Mouse (Mus musculus) kidney, embryonic 16.5 days (tissue): ENCODE measurements around the gene Tbl3. TPM values are rescaled to one million over a fixed set of nuclear protein-coding genes. Genes with fewer than 3 reads are reported as not detected.

Experiments
- ATAC-seq: fragments of 200-750 bp; cut with Nextera tagmentation; 2 replicates; pipeline ENCODE4 v1.8.0; 2017; ENCODE audit warnings: moderate TSS enrichment; ENCODE audit not compliant: low FRiP score, low TSS enrichment
- H3K27ac ChIP-seq: fragments of 300-500 bp; sonication (generic); 2 replicates; pipeline ENCODE4 v1.5.1; 2014; ENCODE audit warnings: low read length
- H3K27me3 ChIP-seq: fragments of 300-500 bp; sonication (generic); 2 replicates; pipeline ENCODE4 v1.6.1; 2014; ENCODE audit warnings: low read length, control low read depth, mixed read lengths; ENCODE audit not compliant: insufficient read depth
- H3K36me3 ChIP-seq: fragments of 300-500 bp; sonication (generic); 2 replicates; pipeline ENCODE4 v1.6.1; 2014; ENCODE audit warnings: low read length, control low read depth, mixed read lengths; ENCODE audit not compliant: insufficient read depth
- H3K4me1 ChIP-seq: fragments of 300-500 bp; sonication (generic); 2 replicates; pipeline ENCODE4 v1.6.1; 2014; ENCODE audit warnings: low read length, control low read depth, mixed read lengths; ENCODE audit not compliant: insufficient read depth
- H3K4me2 ChIP-seq: fragments of 300-500 bp; sonication (generic); replicated peaks from 2 replicates; pipeline ENCODE4 v1.6.1; 2014; ENCODE audit warnings: low read depth, low read length
- H3K4me3 ChIP-seq: fragments of 300-500 bp; sonication (generic); 2 replicates; pipeline ENCODE4 v1.5.1; 2014; ENCODE audit warnings: mild to moderate bottlenecking, low read length
- H3K9ac ChIP-seq: fragments of 300-500 bp; sonication (generic); replicated peaks from 2 replicates; pipeline ENCODE4 v1.6.1; 2014; ENCODE audit warnings: low read length
- H3K9me3 ChIP-seq: fragments of 300-500 bp; sonication (generic); 2 replicates; pipeline ENCODE4 v1.6.1; 2016; ENCODE audit warnings: low read length, control low read depth
- WGBS: fragments of 180-500 bp; shearing (Covaris S2); extraction: QIAGEN DNeasy Blood & Tissue Kit; methylation state at CpG from one replicate; pipeline ENCODE4 v1.1.7; 2014; 5-methylcytosine and 5-hydroxymethylcytosine counted together
- polyA plus RNA-seq: library from polyadenylated mRNA; unstranded; fragments of >200 nt; fragmentation: Nextera tagmentation; extraction: Ambion mirVana; gene quantifications from 2 replicates; pipeline ENCODE4 v1.2.1, GENCODE M21; 2015

Tbl3 gene
- 92.1 and 107 TPM in 2 replicates for polyA plus RNA-seq

- ATAC-seq = peak; percentile 89
- 3% methylated on average over 32 of the region's 32 CpGs for WGBS
These were observed at the start of gene Tbl3 for GRCm38 (mm10) chr17:24706982-24707800. Gene Tbl3 (minus strand): TSS chr17:24707660.

DNA sequence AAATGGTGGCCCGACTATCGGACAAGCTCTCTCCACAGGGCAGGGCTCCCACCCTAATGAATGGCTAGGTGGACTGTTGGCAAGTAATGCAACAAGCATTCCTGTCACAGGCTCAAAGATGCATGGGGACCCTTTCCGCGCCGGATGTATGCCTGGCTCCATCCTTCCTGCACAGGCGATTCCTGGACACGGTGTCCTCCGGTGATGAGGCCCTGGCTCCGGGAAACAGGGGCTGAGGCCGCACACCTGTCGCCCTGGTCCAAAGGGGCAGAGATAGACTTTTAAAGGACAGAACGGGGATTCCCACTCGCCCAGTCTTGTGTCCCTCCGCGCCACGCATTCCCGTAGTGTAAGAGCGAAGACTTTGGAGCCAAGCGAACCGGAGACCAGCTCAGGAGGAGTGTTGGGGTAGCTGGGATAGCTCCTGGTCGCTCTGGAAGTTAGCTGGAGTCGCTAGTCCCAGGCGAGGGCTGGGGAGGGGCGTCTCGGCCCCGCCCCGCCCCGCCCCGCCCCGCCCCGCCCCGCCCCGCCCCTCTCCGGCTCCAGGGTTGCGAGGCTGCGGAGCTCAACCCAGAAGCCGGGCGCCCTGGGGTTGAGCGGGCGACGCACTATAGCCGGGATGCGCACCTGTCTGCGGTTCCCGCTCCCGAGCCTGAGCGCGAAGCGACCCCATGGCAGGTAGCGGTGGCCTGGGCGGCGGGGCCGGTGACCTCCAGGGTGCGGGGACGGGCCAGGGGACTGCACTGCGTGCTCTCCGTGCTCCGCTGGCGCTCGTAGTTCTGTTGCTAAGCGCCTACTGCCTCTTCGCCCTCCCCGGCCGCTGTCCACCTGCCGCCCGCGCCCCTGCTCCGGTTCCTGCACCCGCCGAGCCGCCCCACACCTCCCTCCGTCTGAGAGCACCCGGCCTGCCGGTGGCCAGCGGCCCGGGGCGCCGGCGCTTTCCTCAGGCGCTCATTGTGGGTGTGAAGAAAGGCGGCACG is 45.2 kb upstream of the Tbl3 start, which contains the start of gene Hs3st6:
Gene Hs3st6 (plus strand): TSS at position 574 of the 980 bp plus-strand sequence.
- Histone ChIP-seq H3K9ac (peak within 1 kb of the TSS; percentile 71), H3K27me3 (peaks cover 52% of the 10 kb centered on the region), H3K4me2 (peak within 1 kb of the TSS; percentile 96), H3K4me1 (peaks cover 24% of the 10 kb centered on the region), H3K9me3 (no peaks in the 10 kb centered on the region), H3K36me3 (no peaks in the 10 kb centered on the region), H3K27ac (no peak within 1 kb of the TSS; the same call in 1 of the 2 replicates), H3K4me3 (peak within 1 kb of the TSS; percentile 67)
- under 1% methylated on average over 58 of the region's 82 CpGs for WGBS
- peak; percentile 92 for ATAC-seq

More at GRCm38 (mm10) chr17:24706982-24707800, at the start of gene Tbl3:
- Histone ChIP-seq H3K9me3 (no peaks in the 10 kb centered on the region), H3K4me1 (peaks cover 9% of the 10 kb centered on the region), H3K36me3 (peaks cover 24% of the 10 kb centered on the region), H3K4me3 (peak within 1 kb of the TSS; percentile 90), H3K9ac (peak within 1 kb of the TSS; percentile 88), H3K4me2 (peak within 1 kb of the TSS; percentile 81), H3K27me3 (no peaks in the 10 kb centered on the region), H3K27ac (peak within 1 kb of the TSS; percentile 84)

GRCm38 (mm10) chr17:24751528-24751927 is 44.1 kb upstream of the Tbl3 start:
- no peak overlapping the region for H3K9ac ChIP-seq
- H3K4me3 ChIP-seq = no peak overlapping the region
- H3K4me1 ChIP-seq = peaks cover 30% of the 10 kb centered on the region
- no peaks in the 10 kb centered on the region for H3K9me3 ChIP-seq
- H3K27me3 ChIP-seq = peaks cover 52% of the 10 kb centered on the region
- H3K4me2 ChIP-seq = no peak overlapping the region
- no peak for ATAC-seq
- H3K27ac ChIP-seq = no peak overlapping the region
- H3K36me3 ChIP-seq = no peaks in the 10 kb centered on the region
- 35% methylated on average over 4 of the region's 4 CpGs for WGBS

DNA sequence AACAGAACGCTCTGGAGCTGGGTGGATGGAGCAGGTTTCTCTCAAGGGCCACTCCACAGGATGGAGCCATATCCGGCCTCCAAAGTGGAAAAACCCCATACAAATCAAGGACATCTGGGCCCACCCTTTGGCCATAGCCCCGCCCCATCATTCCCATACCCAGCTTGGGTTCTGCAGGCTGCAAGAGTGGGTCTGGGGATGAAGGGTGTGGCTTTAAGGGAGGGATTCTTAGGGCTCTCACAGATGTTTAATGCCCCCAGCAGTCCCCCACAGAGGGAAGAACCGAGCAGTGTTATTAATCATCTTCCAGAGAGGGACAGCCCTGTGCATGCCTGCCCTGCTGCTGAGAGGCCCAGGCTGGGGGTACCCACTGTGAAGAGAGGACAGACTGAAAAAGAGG is 39.5 kb upstream of the Tbl3 start:
- Histone ChIP-seq H3K9me3 (no peaks in the 10 kb centered on the region), H3K4me2 (no peak overlapping the region), H3K27me3 (peaks cover 22% of the 10 kb centered on the region), H3K4me1 (peaks cover 8% of the 10 kb centered on the region; the same call in 1 of the 2 replicates), H3K9ac (no peak overlapping the region), H3K27ac (no peak overlapping the region), H3K36me3 (no peaks in the 10 kb centered on the region), H3K4me3 (no peak overlapping the region)
- 37% methylated on average over 4 of the region's 4 CpGs for WGBS
- ATAC-seq = peak; percentile 55; the same call in 1 of the 2 replicates

DNA sequence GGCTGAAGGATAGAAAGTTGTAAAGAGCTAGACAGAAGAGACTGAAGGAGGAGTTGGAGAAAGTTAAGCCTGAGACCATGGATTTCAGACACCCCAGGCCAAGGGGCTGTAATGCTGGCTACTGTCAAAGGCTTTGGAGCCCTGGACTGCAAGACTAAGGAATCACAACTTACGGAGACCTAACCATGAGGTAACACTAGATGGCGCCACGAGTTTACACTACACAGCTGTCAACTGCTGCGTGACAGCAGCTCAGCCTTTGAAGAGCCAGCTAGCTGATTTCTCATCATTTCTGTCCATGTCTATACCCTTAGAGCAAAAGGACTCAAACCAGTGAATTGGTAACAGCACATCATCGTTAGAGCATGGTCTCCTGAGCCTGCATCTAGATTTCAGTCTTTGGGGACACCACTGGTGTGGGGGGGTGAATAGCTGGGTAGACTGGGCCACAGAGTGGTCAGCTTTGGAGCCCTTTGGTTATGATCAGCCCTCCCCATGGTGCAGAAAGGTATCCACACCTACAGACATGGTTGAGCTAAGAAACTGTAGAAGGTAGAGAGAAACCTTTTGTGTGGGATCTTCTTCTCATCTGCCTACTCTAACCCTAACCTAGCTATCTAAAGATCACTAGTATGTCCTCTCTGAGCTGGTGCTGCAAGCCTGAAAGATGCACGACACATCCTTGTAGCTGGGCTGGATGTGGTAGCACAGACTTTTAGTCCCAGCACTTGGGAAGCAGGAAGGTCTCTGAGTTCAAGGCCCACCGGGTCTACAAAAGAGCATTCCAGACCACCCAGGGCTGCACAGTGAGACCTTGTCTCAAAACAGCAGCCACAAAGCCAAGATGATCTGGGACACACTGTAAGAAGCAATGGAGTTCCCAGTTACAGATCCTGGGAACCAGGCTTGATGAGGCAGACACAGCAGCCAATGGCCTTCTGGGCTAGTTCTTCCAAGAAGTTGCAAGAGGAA is 38.4 kb upstream of the Tbl3 start:
- no peak overlapping the region for H3K27ac ChIP-seq
- peak; percentile 82 for ATAC-seq
- peaks cover 8% of the 10 kb centered on the region; the same call in 1 of the 2 replicates for H3K4me1 ChIP-seq
- no peaks in the 10 kb centered on the region for H3K36me3 ChIP-seq
- no peak overlapping the region for H3K9ac ChIP-seq
- H3K27me3 ChIP-seq = peaks cover 11% of the 10 kb centered on the region
- H3K4me3 ChIP-seq = no peak overlapping the region
- WGBS = 22% methylated on average over 7 of the region's 7 CpGs
- H3K9me3 ChIP-seq = no peaks in the 10 kb centered on the region
- no peak overlapping the region for H3K4me2 ChIP-seq

- Histone ChIP-seq H3K36me3 (0 out of 2 replicates have a peak, but pooled peaks cover 3% of the 10 kb centered on the region), H3K9ac (no peak overlapping the region), H3K4me2 (no peak overlapping the region), H3K27ac (no peak overlapping the region), H3K4me1 (peaks cover 8% of the 10 kb centered on the region; the same call in 1 of the 2 replicates), H3K27me3 (no peaks in the 10 kb centered on the region), H3K4me3 (no peak overlapping the region), H3K9me3 (no peaks in the 10 kb centered on the region)
- ATAC-seq = no peak
- 77% methylated on average over 3 of the region's 3 CpGs for WGBS
These were observed 36.9 kb upstream of the Tbl3 start for GRCm38 (mm10) chr17:24744381-24744780.

DNA sequence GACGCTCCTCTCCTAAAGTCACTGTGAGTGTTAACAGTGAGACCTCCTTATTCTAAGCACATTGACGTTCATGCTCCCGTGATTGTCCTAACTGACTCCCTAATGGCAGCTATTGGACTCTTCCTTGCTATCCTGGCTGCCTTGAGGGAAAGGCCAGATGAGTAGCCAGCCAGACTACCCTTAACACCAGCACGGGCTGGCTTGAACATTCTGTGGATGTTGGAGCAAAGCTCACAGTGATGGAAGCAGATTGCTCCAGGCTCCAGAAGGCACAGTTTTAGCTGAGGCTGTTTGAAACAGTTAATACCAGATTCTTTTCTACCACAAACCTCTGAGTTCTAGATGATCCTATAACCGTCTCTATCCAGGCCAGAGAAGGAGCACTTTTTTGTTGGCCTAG is 36.4 kb upstream of the Tbl3 start:
- 72% methylated on average over 5 of the region's 5 CpGs for WGBS
- Histone ChIP-seq H3K4me2 (no peak overlapping the region), H3K4me3 (no peak overlapping the region), H3K9ac (no peak overlapping the region), H3K9me3 (no peaks in the 10 kb centered on the region), H3K36me3 (0 out of 2 replicates have a peak, but pooled peaks cover 3% of the 10 kb centered on the region), H3K27me3 (no peaks in the 10 kb centered on the region), H3K27ac (no peak overlapping the region), H3K4me1 (peaks cover 8% of the 10 kb centered on the region; the same call in 1 of the 2 replicates)
- ATAC-seq = no peak

DNA sequence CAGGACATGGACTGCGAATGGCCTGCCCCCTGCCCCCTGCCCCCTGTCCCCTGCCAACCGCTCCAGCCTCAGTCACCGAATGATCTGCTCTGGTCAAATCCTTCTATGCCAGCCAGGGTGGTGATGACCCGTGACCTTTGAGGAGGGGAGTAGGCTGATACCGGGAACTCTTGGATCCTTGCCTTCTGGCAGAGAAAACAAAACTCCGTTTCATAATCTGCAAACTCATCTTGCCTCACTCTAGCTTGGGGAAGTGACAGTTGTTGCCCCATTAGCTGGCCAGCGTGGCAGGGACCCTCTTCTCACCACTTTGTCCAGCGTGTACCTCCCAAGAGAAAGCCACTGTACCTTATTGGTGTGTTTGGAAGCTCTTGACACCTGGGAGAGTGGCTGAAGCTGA is 34.8 kb upstream of the Tbl3 start:
- WGBS = 72% methylated on average over 8 of the region's 8 CpGs
- H3K4me2 ChIP-seq = no peak overlapping the region
- H3K27ac ChIP-seq = no peak overlapping the region
- 0 out of 2 replicates have a peak, but pooled peaks cover 3% of the 10 kb centered on the region for H3K36me3 ChIP-seq
- H3K4me3 ChIP-seq = no peak overlapping the region
- ATAC-seq = no peak
- no peaks in the 10 kb centered on the region for H3K9me3 ChIP-seq
- no peaks in the 10 kb centered on the region for H3K27me3 ChIP-seq
- H3K9ac ChIP-seq = no peak overlapping the region
- peaks cover 16% of the 10 kb centered on the region; the same call in 1 of the 2 replicates for H3K4me1 ChIP-seq
